Mouse (Mus musculus) liver, embryonic 14.5 days (tissue): ENCODE data around the gene Lsamp.

Experiments used
- CTCF ChIP-seq: IDR thresholded peaks from 2 replicates; pipeline ENCODE4 v1.5.1; 2016; ENCODE audit warnings: antibody characterized with exemption, low read depth, control low read depth
- EP300 ChIP-seq: IDR thresholded peaks from 2 replicates; pipeline ENCODE4 v1.6.1; 2016; ENCODE audit warnings: antibody characterized with exemption, low read depth

GRCm38 (mm10) chr16:41640876-41641275 lies 1656.7 kb downstream of the Lsamp start:
- TF ChIP-seq CTCF (no peak), EP300 (no peak)
